Mouse (Mus musculus) hindbrain, embryonic 14.5 days (tissue): Measurements from ENCODE around the gene Slc39a13. TPM values are rescaled to one million over a fixed set of nuclear protein-coding genes. Genes with fewer than 3 reads are reported as not detected.
"Not testable (repeated sequence)": the region's sequence is repeated elsewhere in the genome, so short reads cannot be mapped to it uniquely, and the experiment has no call there.

Experiments used
- ATAC-seq: fragments of 200-750 bp; cut with Nextera tagmentation; 2 replicates; pipeline ENCODE4 v1.8.0; 2017; ENCODE audit warnings: moderate number of reproducible peaks, mild to moderate bottlenecking, moderate TSS enrichment, moderate library complexity; ENCODE audit not compliant: low FRiP score
- DNase-seq: peaks from one replicate; pipeline ENCODE4 v3.0.0-alpha.2; 2015; ENCODE audit warnings: low spot score
- H3K27ac ChIP-seq: fragments of 300-500 bp; sonication (generic); 2 replicates; pipeline ENCODE4 v1.5.1; 2014; ENCODE audit warnings: mild to moderate bottlenecking, moderate library complexity
- H3K27me3 ChIP-seq: fragments of 300-500 bp; sonication (generic); 2 replicates; pipeline ENCODE4 v1.6.1; 2014; ENCODE audit warnings: mild to moderate bottlenecking, low read length, mixed read lengths; ENCODE audit not compliant: control insufficient read depth, insufficient read depth
- H3K36me3 ChIP-seq: fragments of 300-500 bp; sonication (generic); replicated peaks from 2 replicates; pipeline ENCODE4 v1.6.1; 2014; ENCODE audit not compliant: control insufficient read depth, insufficient read depth
- H3K4me1 ChIP-seq: fragments of 300-500 bp; sonication (generic); replicated peaks from 2 replicates; pipeline ENCODE4 v1.6.1; 2014; ENCODE audit warnings: antibody characterized with exemption, low read length, mixed read lengths; ENCODE audit not compliant: control insufficient read depth, insufficient read depth
- H3K4me2 ChIP-seq: fragments of 300-500 bp; sonication (generic); replicated peaks from 2 replicates; pipeline ENCODE4 v1.6.1; 2014; ENCODE audit warnings: mild to moderate bottlenecking, moderate library complexity
- H3K4me3 ChIP-seq: fragments of 300-500 bp; sonication (generic); replicated peaks from 2 replicates; pipeline ENCODE4 v1.5.1; 2014; ENCODE audit warnings: mild to moderate bottlenecking, low read length
- H3K9ac ChIP-seq: fragments of 300-500 bp; sonication (generic); 2 replicates; pipeline ENCODE4 v1.6.1; 2014
- H3K9me3 ChIP-seq: fragments of 300-500 bp; sonication (generic); 2 replicates; pipeline ENCODE4 v1.6.1; 2016; ENCODE audit warnings: low read length; ENCODE audit not compliant: control insufficient read depth
- WGBS: fragments of 180-500 bp; shearing (Covaris S2); extraction: QIAGEN DNeasy Blood & Tissue Kit; methylation state at CpG from one replicate; pipeline ENCODE4 v1.1.7; 2014; 5-methylcytosine and 5-hydroxymethylcytosine counted together
- polyA plus RNA-seq: library from polyadenylated mRNA; unstranded; fragments of >200 nt; fragmentation: Nextera tagmentation; extraction: Ambion mirVana; gene quantifications from 2 replicates; pipeline ENCODE4 v1.2.1, GENCODE M21; 2014

The Slc39a13 gene
- polyA plus RNA-seq, 1 experiment from 2014 or later: 27.6 TPM

DNA sequence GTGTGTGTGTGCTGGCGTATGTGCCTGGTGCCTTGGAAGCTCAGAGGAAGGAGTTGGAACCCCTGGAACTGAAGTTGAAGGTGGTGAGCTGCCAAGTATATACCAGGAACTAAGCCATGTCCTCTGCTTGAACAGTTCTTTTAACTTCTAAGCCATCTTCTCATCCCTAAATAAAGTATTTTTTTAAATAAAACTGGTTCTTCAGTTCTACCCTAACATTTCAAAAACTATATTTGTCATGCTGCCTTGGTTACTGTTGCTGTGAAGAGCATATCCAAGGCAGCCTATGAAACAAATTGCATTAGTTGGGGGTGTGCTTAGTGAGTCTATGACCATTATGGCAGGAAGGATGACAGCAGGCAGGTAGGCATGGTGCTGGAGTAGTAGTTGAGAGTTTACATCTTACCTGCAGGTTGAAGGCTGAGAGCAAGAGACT lies 45.1 kb downstream of the Slc39a13 start:
- DNase-seq (no peak), ATAC-seq (no peak)
- Histone ChIP-seq H3K36me3 (peaks cover 6% of the 10 kb centered on the region), H3K4me3 (no peak overlapping the region), H3K9ac (no peak overlapping the region), H3K4me2 (no peak overlapping the region), H3K27me3 (no peaks in the 10 kb centered on the region), H3K27ac (no peak overlapping the region), H3K4me1 (no peaks in the 10 kb centered on the region), H3K9me3 (no peaks in the 10 kb centered on the region)
- 78% methylated on average over 1 of the region's 1 CpGs for WGBS

DNA sequence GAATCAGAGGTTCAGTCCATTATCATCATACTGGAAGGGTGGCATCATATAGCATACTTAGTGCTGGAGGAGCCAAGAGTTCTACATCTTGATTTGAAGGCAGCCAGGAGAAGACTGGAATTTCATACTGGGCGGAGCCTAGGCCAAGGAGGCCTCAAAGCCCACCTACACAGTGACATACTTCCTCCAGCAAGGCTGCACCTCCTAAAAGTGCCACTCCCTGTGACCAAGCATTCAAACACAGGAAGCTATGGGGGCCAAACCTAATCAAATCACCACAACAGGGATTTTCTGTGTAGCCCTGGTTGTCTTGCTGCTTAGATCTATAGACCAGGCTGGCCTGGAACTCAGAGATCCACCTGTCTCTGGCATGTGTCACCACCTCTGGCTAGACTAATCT lies 46.3 kb downstream of the Slc39a13 start:
- no peaks in the 10 kb centered on the region for H3K27me3 ChIP-seq
- ATAC-seq (no peak), DNase-seq (no peak)
- H3K27ac ChIP-seq: no peak overlapping the region
- no peaks in the 10 kb centered on the region for H3K4me1 ChIP-seq
- WGBS: 96% methylated on average over 1 of the region's 1 CpGs
- no peaks in the 10 kb centered on the region for H3K9me3 ChIP-seq
- H3K9ac ChIP-seq: no peak overlapping the region
- peaks cover 10% of the 10 kb centered on the region for H3K36me3 ChIP-seq
- no peak overlapping the region for H3K4me2 ChIP-seq
- no peak overlapping the region for H3K4me3 ChIP-seq

DNA sequence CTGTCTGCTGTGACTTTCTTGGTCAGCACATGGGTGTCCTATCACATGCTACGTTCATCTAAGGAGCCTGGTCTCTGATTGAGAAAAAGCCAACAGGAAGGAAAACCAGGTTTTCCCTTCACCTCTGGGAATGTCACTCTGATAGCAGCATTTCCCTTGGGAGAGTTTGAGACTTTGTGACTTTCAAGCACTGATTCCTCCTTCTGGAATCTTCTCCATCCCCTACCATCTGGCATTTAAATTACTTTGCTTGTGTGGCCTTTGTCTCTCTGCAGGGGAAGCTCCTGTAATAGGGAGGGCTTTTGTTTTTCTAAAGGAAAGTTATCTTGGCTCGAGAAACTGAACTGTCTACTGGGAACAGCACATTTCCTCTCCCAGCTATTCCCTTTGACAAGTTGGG lies 47.1 kb downstream of the Slc39a13 start:
- ATAC-seq: no peak
- 61% methylated on average over 2 of the region's 2 CpGs for WGBS
- Histone ChIP-seq H3K4me2 (no peak overlapping the region), H3K4me1 (no peaks in the 10 kb centered on the region), H3K36me3 (peaks cover 14% of the 10 kb centered on the region), H3K4me3 (no peak overlapping the region), H3K9ac (no peak overlapping the region), H3K27me3 (no peaks in the 10 kb centered on the region), H3K9me3 (no peaks in the 10 kb centered on the region), H3K27ac (no peak overlapping the region)
- DNase-seq: no peak

DNA sequence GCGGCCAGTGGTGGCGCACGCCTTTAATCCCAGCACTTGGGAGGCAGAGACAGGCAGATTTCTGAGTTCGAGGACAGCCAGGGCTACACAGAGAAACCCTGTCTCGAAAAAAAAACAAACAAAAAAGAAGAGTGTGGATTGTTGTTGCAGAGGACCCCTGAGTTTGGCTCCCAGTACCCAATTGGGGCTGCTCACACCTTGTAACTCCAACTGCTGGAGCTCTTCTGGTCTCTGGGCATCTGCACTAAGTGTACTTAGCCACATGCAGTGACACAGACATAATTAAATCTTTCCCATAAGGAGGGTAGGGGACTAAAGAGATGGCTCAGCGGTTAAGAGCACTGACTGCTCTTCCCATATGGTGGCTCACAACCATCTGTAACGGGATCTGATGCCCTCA lies 48.0 kb downstream of the Slc39a13 start:
- not testable (repeated sequence) for H3K4me1 ChIP-seq, H3K27me3 ChIP-seq, ATAC-seq, H3K4me3 ChIP-seq, H3K9me3 ChIP-seq, H3K4me2 ChIP-seq, H3K27ac ChIP-seq, H3K9ac ChIP-seq, DNase-seq
- WGBS: 96% methylated on average over 7 of the region's 7 CpGs
- H3K36me3 ChIP-seq: peaks cover 15% of the 10 kb centered on the region

DNA sequence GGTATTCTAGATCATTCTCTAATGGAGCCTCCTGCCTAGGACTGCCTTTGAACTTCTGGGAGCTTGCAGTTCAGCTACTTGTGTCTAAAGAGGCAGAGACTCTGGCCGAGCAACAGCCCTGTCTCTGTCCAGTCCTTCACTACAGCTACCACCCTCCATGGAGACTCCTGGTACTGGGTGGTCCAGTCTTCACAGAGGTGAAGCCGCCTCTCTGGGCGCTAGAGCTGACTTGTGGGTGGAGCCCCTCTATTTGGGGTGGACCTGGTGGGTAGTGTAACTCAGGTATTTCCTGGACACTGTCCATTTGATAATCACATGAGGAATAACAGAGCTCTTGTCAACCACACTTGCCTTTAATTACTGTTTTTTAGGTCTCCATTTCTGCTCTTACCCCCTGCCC lies 50.3 kb downstream of the Slc39a13 start:
- Histone ChIP-seq H3K4me3 (no peak overlapping the region), H3K27ac (no peak overlapping the region), H3K27me3 (no peaks in the 10 kb centered on the region), H3K4me1 (no peaks in the 10 kb centered on the region), H3K9ac (no peak overlapping the region), H3K9me3 (no peaks in the 10 kb centered on the region), H3K36me3 (peaks cover 37% of the 10 kb centered on the region), H3K4me2 (no peak overlapping the region)
- 97% methylated on average over 3 of the region's 3 CpGs for WGBS
- ATAC-seq (no peak), DNase-seq (no peak)

DNA sequence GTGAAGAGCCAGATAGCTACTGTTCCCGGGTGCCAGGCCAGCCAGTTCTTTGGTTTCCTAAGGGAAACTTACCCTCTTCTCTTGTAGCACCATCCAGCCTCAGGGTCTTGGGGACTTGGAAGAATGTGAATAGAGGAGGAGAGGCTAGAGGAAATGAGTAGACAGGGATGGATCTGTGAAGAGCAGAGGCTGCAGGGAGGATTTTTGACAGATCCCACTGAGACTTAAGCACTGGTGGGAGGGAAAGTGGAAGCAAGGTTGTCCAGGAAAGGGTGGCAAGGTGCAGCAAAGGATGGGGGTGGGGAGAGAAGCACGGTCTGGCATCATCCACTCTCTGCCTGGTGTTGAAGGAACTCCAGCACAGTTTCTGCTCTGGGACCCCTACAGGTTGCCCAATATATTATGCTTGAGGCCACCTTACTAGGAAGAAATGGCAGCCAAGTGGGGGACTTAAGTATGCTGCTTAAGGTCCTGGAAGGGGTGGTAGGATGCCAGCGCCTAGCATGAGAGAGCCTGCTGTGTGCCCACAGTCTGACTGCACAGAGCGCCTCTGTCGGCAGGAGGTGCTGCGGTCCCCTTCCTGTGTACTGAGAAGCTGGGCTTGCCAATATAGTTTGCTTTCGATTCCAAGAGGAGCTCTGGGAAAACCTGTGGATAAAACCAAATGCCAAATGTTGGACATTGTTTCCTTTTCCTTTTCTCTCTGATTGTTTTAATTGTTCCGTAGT lies 52.0 kb downstream of the Slc39a13 start:
- H3K36me3 ChIP-seq: peaks cover 54% of the 10 kb centered on the region
- no peak overlapping the region for H3K4me2 ChIP-seq
- no peaks in the 10 kb centered on the region for H3K27me3 ChIP-seq
- no peaks in the 10 kb centered on the region for H3K4me1 ChIP-seq
- no peak overlapping the region for H3K4me3 ChIP-seq
- ATAC-seq: no peak
- H3K9ac ChIP-seq: no peak overlapping the region
- no peaks in the 10 kb centered on the region for H3K9me3 ChIP-seq
- WGBS: 74% methylated on average over 8 of the region's 8 CpGs
- DNase-seq: no peak
- H3K27ac ChIP-seq: no peak overlapping the region

DNA sequence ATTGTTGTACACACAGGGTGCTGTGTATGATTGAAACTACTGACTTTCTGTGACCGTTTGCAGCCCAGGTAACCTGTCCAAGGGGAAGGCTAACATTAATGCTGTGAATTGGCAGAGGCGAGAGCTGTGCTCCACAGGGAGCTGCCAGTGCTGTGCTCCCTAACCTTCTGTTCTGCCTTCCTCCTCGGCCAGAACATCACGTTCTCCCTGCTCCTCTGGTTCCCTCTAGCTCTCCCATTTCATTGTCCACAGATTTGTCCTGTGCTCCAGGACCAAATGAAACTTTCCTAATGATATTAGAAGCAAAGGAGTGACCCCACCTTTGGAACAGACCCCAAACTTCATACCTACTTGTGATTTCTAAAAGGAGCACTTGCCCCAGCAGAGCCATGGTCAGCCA lies 54.8 kb downstream of the Slc39a13 start:
- H3K4me1 ChIP-seq: no peaks in the 10 kb centered on the region
- H3K27me3 ChIP-seq: no peaks in the 10 kb centered on the region
- ATAC-seq (no peak), DNase-seq (no peak)
- H3K4me2 ChIP-seq: no peak overlapping the region
- no peak overlapping the region for H3K9ac ChIP-seq
- peaks cover 78% of the 10 kb centered on the region for H3K36me3 ChIP-seq
- WGBS: 71% methylated on average over 4 of the region's 4 CpGs
- H3K9me3 ChIP-seq: no peaks in the 10 kb centered on the region
- H3K27ac ChIP-seq: no peak overlapping the region
- no peak overlapping the region for H3K4me3 ChIP-seq

DNA sequence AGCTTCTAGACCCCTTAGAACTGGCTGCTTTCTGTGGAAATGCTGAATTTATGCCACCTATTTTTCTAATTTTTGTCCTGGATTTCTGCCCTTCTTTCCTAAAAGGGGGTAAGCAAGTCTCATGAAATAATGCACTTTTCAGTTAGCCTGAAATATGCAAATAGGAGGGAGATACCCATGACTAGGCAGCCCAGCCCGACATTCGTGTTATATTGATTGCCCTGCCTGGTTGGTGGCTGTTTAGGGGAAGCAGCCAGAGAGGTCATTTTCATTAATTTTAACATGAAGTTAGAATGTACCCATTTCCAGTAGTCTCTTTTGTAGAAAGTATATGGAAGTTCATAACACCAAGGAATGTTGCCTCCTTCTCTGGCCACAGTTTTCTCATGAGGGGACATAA lies 56.3 kb downstream of the Slc39a13 start:
- DNase-seq (no peak), ATAC-seq (no peak)
- H3K27ac ChIP-seq: no peak overlapping the region
- no peaks in the 10 kb centered on the region for H3K9me3 ChIP-seq
- H3K4me3 ChIP-seq: no peak overlapping the region
- 91% methylated on average over 2 of the region's 2 CpGs for WGBS
- H3K4me2 ChIP-seq: no peak overlapping the region
- peaks cover 86% of the 10 kb centered on the region for H3K36me3 ChIP-seq
- H3K4me1 ChIP-seq: no peaks in the 10 kb centered on the region
- no peaks in the 10 kb centered on the region for H3K27me3 ChIP-seq
- H3K9ac ChIP-seq: no peak overlapping the region
